Mouse (Mus musculus) embryonic facial prominence, embryonic 14.5 days (tissue): Measurements from ENCODE around the gene Snu13. TPM values are rescaled to one million over a fixed set of nuclear protein-coding genes. Genes with fewer than 3 reads are reported as not detected.

Source experiments
- ATAC-seq: fragments of 200-750 bp; cut with Nextera tagmentation; 2 replicates; pipeline ENCODE4 v1.8.0; 2017; ENCODE audit warnings: low read depth, moderate number of reproducible peaks, moderate TSS enrichment
- DNase-seq: peaks from one replicate; pipeline ENCODE4 v3.0.0-alpha.2; 2015; ENCODE audit warnings: low spot score
- H3K27ac ChIP-seq: fragments of 300-500 bp; sonication (generic); replicated peaks from 2 replicates; pipeline ENCODE4 v1.5.1; 2014; ENCODE audit warnings: low read depth, mild to moderate bottlenecking, low read length, moderate library complexity
- H3K27me3 ChIP-seq: fragments of 300-500 bp; sonication (generic); replicated peaks from 2 replicates; pipeline ENCODE4 v1.6.1; 2014; ENCODE audit warnings: low read length; ENCODE audit not compliant: control insufficient read depth, insufficient read depth
- H3K36me3 ChIP-seq: fragments of 300-500 bp; sonication (generic); 2 replicates; pipeline ENCODE4 v1.6.1; 2014; ENCODE audit warnings: low read length, mixed read lengths; ENCODE audit not compliant: control insufficient read depth, insufficient read depth
- H3K4me1 ChIP-seq: fragments of 300-500 bp; sonication (generic); 2 replicates; pipeline ENCODE4 v1.6.1; 2014; ENCODE audit warnings: antibody characterized with exemption, low read length; ENCODE audit not compliant: control insufficient read depth, insufficient read depth
- H3K4me2 ChIP-seq: fragments of 300-500 bp; sonication (generic); 2 replicates; pipeline ENCODE4 v1.6.1; 2014; ENCODE audit warnings: low read depth, mild to moderate bottlenecking, low read length, moderate library complexity, mixed read lengths
- H3K4me3 ChIP-seq: fragments of 300-500 bp; sonication (generic); 2 replicates; pipeline ENCODE4 v1.5.1; 2014; ENCODE audit warnings: low read depth, mild to moderate bottlenecking, low read length
- H3K9ac ChIP-seq: fragments of 300-500 bp; sonication (generic); 2 replicates; pipeline ENCODE4 v1.6.1; 2014; ENCODE audit warnings: low read depth, mild to moderate bottlenecking, low read length, moderate library complexity, mixed read lengths
- H3K9me3 ChIP-seq: fragments of 300-500 bp; sonication (generic); 2 replicates; pipeline ENCODE4 v1.6.1; 2016; ENCODE audit warnings: low read length; ENCODE audit not compliant: control insufficient read depth
- WGBS: fragments of 180-500 bp; shearing (Covaris S2); extraction: QIAGEN DNeasy Blood & Tissue Kit; methylation state at CpG from one replicate; pipeline ENCODE4 v1.1.7; 2014; 5-methylcytosine and 5-hydroxymethylcytosine counted together
- polyA plus RNA-seq: library from polyadenylated mRNA; unstranded; fragments of >200 nt; fragmentation: Nextera tagmentation; extraction: Ambion mirVana; gene quantifications from 2 replicates; pipeline ENCODE4 v1.2.1, GENCODE M21; 2014

The Snu13 gene
- polyA plus RNA-seq, 1 experiment from 2014 or later = 262 TPM

GRCm38 (mm10) chr15:82071816-82072469 is 24.5 kb upstream of the Snu13 start:
- H3K9ac ChIP-seq = no peak overlapping the region
- H3K4me2 ChIP-seq = no peak overlapping the region
- no peak overlapping the region for H3K27ac ChIP-seq
- no peak for ATAC-seq
- no peak overlapping the region for H3K4me3 ChIP-seq
- H3K27me3 ChIP-seq = peaks cover 34% of the 10 kb centered on the region
- 0 out of 2 replicates have a peak, but pooled peaks cover 7% of the 10 kb centered on the region for H3K9me3 ChIP-seq
- no peak for DNase-seq
- H3K4me1 ChIP-seq = no peaks in the 10 kb centered on the region
- WGBS = 92% methylated on average over 26 of the region's 26 CpGs
- H3K36me3 ChIP-seq = no peaks in the 10 kb centered on the region

- Histone ChIP-seq H3K4me2 (peak within 1 kb of the TSS; percentile 37; the same call in 1 of the 2 replicates), H3K4me3 (peak within 1 kb of the TSS; percentile 18), H3K9me3 (0 out of 2 replicates have a peak, but pooled peaks cover 7% of the 10 kb centered on the region), H3K9ac (no peak within 1 kb of the TSS), H3K27me3 (peaks cover 36% of the 10 kb centered on the region), H3K4me1 (no peaks in the 10 kb centered on the region), H3K36me3 (no peaks in the 10 kb centered on the region), H3K27ac (no peak within 1 kb of the TSS)
- 28% methylated on average over 31 of the region's 40 CpGs for WGBS
- ATAC-seq = no peak
- DNase-seq = no peak
These were observed 22.5 kb upstream of the Snu13 start, which contains the start of gene Mei1 for GRCm38 (mm10) chr15:82069898-82070297. TSS of gene Mei1 (plus strand) at chr15:82069996.

GRCm38 (mm10) chr15:82065511-82065910 is 18.1 kb upstream of the Snu13 start:
- 22% methylated on average over 7 of the region's 7 CpGs for WGBS
- H3K9ac ChIP-seq = no peak overlapping the region

GRCm38 (mm10) chr15:82063909-82064308 is 16.5 kb upstream of the Snu13 start:
- peak; percentile 41 for DNase-seq
- H3K27ac ChIP-seq = no peak overlapping the region; the same call in 1 of the 2 replicates
- H3K9ac ChIP-seq = peak overlapping the region; percentile 31; the same call in 1 of the 2 replicates
- 30% methylated on average over 14 of the region's 14 CpGs for WGBS
- H3K4me3 ChIP-seq = no peak overlapping the region
- H3K4me2 ChIP-seq = peak overlapping the region; percentile 27
- no peaks in the 10 kb centered on the region for H3K9me3 ChIP-seq
- H3K27me3 ChIP-seq = peaks cover 13% of the 10 kb centered on the region
- peak; percentile 57; the same call in 1 of the 2 replicates for ATAC-seq
- H3K4me1 ChIP-seq = peaks cover 10% of the 10 kb centered on the region
- no peaks in the 10 kb centered on the region for H3K36me3 ChIP-seq

More at GRCm38 (mm10) chr15:82065511-82065910, 18.1 kb upstream of the Snu13 start:
- ATAC-seq (no peak), DNase-seq (peak; percentile 89)
- Histone ChIP-seq H3K4me1 (peaks cover 10% of the 10 kb centered on the region), H3K27me3 (peaks cover 29% of the 10 kb centered on the region), H3K36me3 (no peaks in the 10 kb centered on the region), H3K27ac (no peak overlapping the region), H3K4me2 (no peak overlapping the region), H3K9me3 (0 out of 2 replicates have a peak, but pooled peaks cover 7% of the 10 kb centered on the region), H3K4me3 (no peak overlapping the region)

DNA sequence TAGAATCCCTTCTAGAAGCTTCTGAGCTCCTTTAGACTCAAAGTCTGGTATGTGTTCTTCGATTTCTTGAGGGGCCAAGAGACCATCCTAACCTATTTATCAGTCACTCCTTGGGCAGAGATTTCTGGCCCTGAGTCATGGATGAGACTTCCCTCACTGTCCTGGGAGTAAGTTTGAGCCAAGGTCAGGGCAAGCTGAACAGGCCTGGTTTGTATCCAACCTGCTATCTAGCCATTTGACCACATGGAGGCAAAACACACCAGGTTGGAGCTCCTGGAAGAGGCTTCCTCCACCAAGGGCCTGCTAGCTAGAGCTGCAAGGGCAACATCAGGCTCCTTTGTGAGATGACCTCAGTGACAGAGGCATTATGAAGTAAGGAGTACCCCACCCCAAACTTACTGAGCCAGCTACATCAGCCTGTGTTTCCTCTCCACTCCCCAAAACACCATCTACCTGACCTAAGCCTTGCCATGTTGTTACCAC is 11.4 kb upstream of the Snu13 start, which contains the start of gene 4930407I10Rik:
Gene 4930407I10Rik, plus strand, starts transcription at position 433 of the 483 bp plus-strand sequence.
- Histone ChIP-seq H3K27ac (no peak within 1 kb of the TSS), H3K4me1 (peaks cover 5% of the 10 kb centered on the region), H3K4me3 (no peak within 1 kb of the TSS), H3K36me3 (no peaks in the 10 kb centered on the region), H3K27me3 (0 out of 2 replicates have a peak, but pooled peaks cover 2% of the 10 kb centered on the region), H3K4me2 (no peak within 1 kb of the TSS), H3K9ac (no peak within 1 kb of the TSS), H3K9me3 (no peaks in the 10 kb centered on the region)
- WGBS = 77% methylated on average over 1 of the region's 1 CpGs
- DNase-seq (no peak), ATAC-seq (no peak)

DNA sequence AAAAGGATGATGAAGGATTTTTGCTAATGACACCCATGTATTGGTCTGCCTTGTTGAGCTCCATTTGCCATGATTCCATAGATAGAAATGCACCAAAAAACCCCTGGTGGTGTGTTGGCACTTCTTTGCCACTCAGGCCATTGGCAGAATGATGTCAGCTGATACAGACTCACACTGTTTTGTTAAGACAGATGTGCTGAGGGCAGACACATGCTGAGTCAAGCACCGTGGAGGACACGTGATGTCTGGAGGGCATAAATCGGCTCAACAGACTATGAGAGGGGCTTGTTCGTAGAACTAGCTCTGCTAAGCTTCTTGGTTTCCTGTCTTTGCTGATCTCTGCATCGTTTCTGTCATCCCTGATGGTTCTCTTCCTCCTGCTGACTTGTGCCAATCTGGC is 5.1 kb upstream of the Snu13 start:
- no peaks in the 10 kb centered on the region for H3K9me3 ChIP-seq
- no peak overlapping the region for H3K27ac ChIP-seq
- no peak overlapping the region for H3K4me2 ChIP-seq
- H3K9ac ChIP-seq = no peak overlapping the region
- ATAC-seq = no peak
- no peaks in the 10 kb centered on the region for H3K4me1 ChIP-seq
- no peak for DNase-seq
- no peaks in the 10 kb centered on the region for H3K36me3 ChIP-seq
- H3K4me3 ChIP-seq = no peak overlapping the region
- 51% methylated on average over 5 of the region's 5 CpGs for WGBS
- H3K27me3 ChIP-seq = no peaks in the 10 kb centered on the region

GRCm38 (mm10) chr15:82046246-82046891 is 1.0 kb downstream of the Snu13 start:
- Histone ChIP-seq H3K4me1 (0 out of 2 replicates have a peak, but pooled peaks cover 5% of the 10 kb centered on the region), H3K36me3 (peaks cover 16% of the 10 kb centered on the region), H3K9ac (peak overlapping the region; percentile 97), H3K27me3 (no peaks in the 10 kb centered on the region), H3K4me3 (peak overlapping the region; percentile 100), H3K27ac (peak overlapping the region; percentile 94), H3K4me2 (peak overlapping the region; percentile 92), H3K9me3 (no peaks in the 10 kb centered on the region)
- 3% methylated on average over 26 of the region's 26 CpGs for WGBS
- DNase-seq (no peak), ATAC-seq (0 out of 2 replicates have a peak, but pooled peaks have one; percentile 10)

DNA sequence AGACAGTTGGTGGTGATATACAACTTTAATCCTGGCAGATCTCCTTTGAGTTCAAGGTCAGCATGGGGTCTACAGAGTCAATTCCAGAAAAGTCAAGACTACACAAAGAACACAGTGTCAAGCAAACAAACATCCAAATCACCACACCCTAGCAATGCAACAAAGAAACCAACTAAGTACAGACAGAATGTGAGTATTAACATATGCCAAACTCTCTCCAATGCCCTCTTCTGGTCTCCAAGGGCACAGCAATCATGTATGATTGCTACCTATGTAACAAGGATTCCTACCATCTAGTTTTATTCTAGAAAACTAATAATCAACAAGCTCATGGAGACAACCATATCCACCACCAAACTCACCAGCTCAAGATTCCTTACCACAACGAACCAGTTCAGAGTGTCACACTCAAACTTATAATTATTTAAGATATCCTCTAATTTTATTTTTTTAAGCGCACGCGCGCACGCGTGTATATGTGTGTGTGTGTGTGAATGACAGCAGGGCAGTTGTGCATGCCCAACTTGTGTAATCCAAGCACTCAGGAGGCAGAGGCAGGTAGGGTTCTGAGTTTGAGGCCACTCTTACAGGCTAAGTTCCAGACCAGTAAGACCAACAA is 3.1 kb downstream of the Snu13 start:
- Histone ChIP-seq H3K36me3 (peaks cover 35% of the 10 kb centered on the region), H3K27me3 (no peaks in the 10 kb centered on the region), H3K4me1 (0 out of 2 replicates have a peak, but pooled peaks cover 5% of the 10 kb centered on the region), H3K27ac (no peak overlapping the region), H3K4me2 (no peak overlapping the region), H3K9me3 (no peaks in the 10 kb centered on the region), H3K4me3 (no peak overlapping the region), H3K9ac (no peak overlapping the region)
- 98% methylated on average over 7 of the region's 7 CpGs for WGBS
- DNase-seq (no peak), ATAC-seq (no peak)
